Mouse (Mus musculus) left cerebral cortex, adult 9 months (tissue): Measurements from ENCODE around the gene Sbds.

Experiments
- DNase-seq, 2 experiments: peaks; one replicate each; pipeline ENCODE4 v3.0.0; 2022; ENCODE audit warnings: low spot score in 2 of 2

Gene Sbds

GRCm38 (mm10) chr5:130200233-130201029 is 54.9 kb downstream of the Sbds start:
- DNase-seq = no peak

- no peak for DNase-seq
Measured at GRCm38 (mm10) chr5:130197981-130198380, 57.3 kb downstream of the Sbds start.

- DNase-seq = no peak
Measured at GRCm38 (mm10) chr5:130197454-130197853, 57.9 kb downstream of the Sbds start.

- DNase-seq = no peak
Measured at GRCm38 (mm10) chr5:130196307-130196706, 59.0 kb downstream of the Sbds start.
